Mouse (Mus musculus): ENCODE data around the gene Rora. TPM values are rescaled to one million over a fixed set of nuclear protein-coding genes. Genes with fewer than 3 reads are reported as not detected.

Rora gene
- polyA plus RNA-seq, 1 experiment from 2014 or later: 7.6 TPM

DNA sequence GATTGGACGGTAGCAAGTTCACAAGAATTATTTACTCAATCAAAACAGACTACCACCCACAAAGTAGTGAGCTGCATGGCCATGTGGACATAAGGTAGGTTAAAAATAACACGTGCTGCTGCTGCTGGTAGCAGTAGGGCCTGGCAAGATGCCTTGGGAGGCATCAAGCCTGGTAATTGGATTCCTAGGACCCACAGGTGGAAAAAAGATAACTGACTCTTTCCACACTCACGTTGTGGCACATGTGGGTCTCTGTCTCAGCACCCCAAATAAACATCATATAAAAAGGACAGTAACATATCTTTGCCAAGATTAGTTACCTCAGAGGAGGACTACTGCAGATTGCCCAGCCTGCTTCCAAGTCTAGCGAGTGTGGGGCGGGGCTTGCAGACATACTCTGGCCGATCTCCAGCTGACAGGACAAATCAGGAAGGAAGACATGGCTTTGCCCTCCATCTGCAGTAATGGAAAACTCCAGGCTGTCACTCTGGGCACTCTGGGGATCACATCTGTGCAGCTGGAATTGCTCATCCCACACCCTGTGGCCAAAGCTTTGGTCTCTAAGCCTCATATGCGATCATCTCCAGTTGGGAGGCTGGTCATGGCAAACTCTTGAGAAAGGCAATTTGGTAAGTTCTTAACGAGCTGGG lies 71.2 kb downstream of the Rora start:
- Histone ChIP-seq H3K4me2 (no peak overlapping the region), H3K4me3 (replicated peaks) (no peak overlapping the region), H3K9ac (no peak overlapping the region), H3K27me3 (replicated peaks) (no peaks in the 10 kb centered on the region), H3K36me3 (no peaks in the 10 kb centered on the region), H3K27ac (no peak overlapping the region), H3K4me1 (no peaks in the 10 kb centered on the region), H3K9me3 (no peaks in the 10 kb centered on the region)
- no peak for ATAC-seq (ENCODE audit: insufficient read depth, low FRiP score, low read depth)
- 68% methylated on average over 8 of the region's 8 CpGs for WGBS

GRCm38 (mm10) chr9:68727166-68727855 lies 73.7 kb downstream of the Rora start:
- Histone ChIP-seq H3K9me3 (no peaks in the 10 kb centered on the region), H3K36me3 (no peaks in the 10 kb centered on the region), H3K27me3 (replicated peaks) (no peaks in the 10 kb centered on the region), H3K4me2 (no peak overlapping the region), H3K4me1 (no peaks in the 10 kb centered on the region), H3K4me3 (replicated peaks) (no peak overlapping the region), H3K27ac (no peak overlapping the region), H3K9ac (no peak overlapping the region)
- WGBS: 81% methylated on average over 11 of the region's 11 CpGs
- ATAC-seq (ENCODE audit: insufficient read depth, low FRiP score, low read depth): no peak

GRCm38 (mm10) chr9:68731438-68731837 lies 77.9 kb downstream of the Rora start:
- Histone ChIP-seq H3K9me3 (no peaks in the 10 kb centered on the region), H3K27me3 (replicated peaks) (no peaks in the 10 kb centered on the region), H3K4me1 (no peaks in the 10 kb centered on the region), H3K27ac (no peak overlapping the region), H3K9ac (no peak overlapping the region), H3K4me2 (no peak overlapping the region), H3K4me3 (replicated peaks) (no peak overlapping the region), H3K36me3 (no peaks in the 10 kb centered on the region)
- WGBS: 65% methylated on average over 1 of the region's 1 CpGs
- ATAC-seq (ENCODE audit: insufficient read depth, low FRiP score, low read depth): no peak

DNA sequence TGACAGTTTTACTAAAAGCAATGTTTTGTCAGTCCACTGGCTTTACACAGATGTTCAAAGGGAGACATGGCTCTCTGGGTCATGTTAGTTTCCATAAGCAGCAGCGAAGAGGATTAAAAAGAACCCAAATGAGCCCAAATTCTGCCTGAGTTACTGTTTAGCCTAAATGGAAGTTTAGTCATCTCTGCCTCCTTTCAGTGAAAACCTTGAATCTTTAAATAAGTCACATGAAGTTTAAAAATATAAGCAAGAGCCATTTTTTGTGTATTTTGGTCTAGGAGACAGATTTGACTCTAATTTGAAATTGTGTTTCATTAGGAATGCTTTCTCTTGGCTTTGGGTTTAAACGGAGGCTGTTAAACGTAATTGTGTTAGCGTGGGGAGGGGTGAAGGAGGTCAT lies 79.3 kb downstream of the Rora start:
- no peak overlapping the region for H3K27ac ChIP-seq
- ATAC-seq (ENCODE audit: insufficient read depth, low FRiP score, low read depth): no peak
- no peaks in the 10 kb centered on the region for H3K9me3 ChIP-seq
- H3K4me2 ChIP-seq: no peak overlapping the region
- no peaks in the 10 kb centered on the region for H3K27me3 ChIP-seq (replicated peaks)
- no peaks in the 10 kb centered on the region for H3K36me3 ChIP-seq
- no peaks in the 10 kb centered on the region for H3K4me1 ChIP-seq
- H3K9ac ChIP-seq: no peak overlapping the region
- WGBS: 79% methylated on average over 4 of the region's 4 CpGs
- no peak overlapping the region for H3K4me3 ChIP-seq (replicated peaks)

DNA sequence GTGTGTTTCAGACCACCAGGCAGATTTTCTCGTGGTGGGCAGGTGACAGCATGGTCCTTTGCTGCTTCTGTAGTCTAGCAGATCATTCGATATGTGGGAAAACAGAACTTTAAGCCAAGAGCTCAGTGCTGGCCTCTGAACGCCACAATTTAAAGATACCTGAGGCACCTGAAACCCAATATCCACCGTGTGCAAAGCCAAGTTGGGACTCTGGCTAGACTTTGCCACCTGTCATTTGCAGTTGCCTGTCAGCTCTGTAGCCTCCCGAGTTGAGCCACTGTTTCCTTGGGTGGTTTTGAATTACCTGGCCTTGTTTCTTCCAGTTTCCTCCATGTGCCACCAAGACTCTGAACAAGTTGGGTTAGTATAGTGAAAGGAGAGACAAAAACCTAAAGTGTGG lies 82.3 kb downstream of the Rora start:
- H3K9ac ChIP-seq: no peak overlapping the region
- no peaks in the 10 kb centered on the region for H3K9me3 ChIP-seq
- no peak for ATAC-seq (ENCODE audit: insufficient read depth, low FRiP score, low read depth)
- no peak overlapping the region for H3K4me2 ChIP-seq
- H3K4me3 ChIP-seq (replicated peaks): no peak overlapping the region
- no peaks in the 10 kb centered on the region for H3K27me3 ChIP-seq (replicated peaks)
- H3K27ac ChIP-seq: no peak overlapping the region
- 74% methylated on average over 5 of the region's 5 CpGs for WGBS
- no peaks in the 10 kb centered on the region for H3K36me3 ChIP-seq
- H3K4me1 ChIP-seq: no peaks in the 10 kb centered on the region

- no peaks in the 10 kb centered on the region for H3K36me3 ChIP-seq
- no peaks in the 10 kb centered on the region for H3K27me3 ChIP-seq (replicated peaks)
- no peaks in the 10 kb centered on the region for H3K4me1 ChIP-seq
- H3K9ac ChIP-seq: no peak overlapping the region
- H3K27ac ChIP-seq: no peak overlapping the region
- ATAC-seq (ENCODE audit: insufficient read depth, low FRiP score, low read depth): no peak
- no peaks in the 10 kb centered on the region for H3K9me3 ChIP-seq
- no peak overlapping the region for H3K4me2 ChIP-seq
- WGBS: 91% methylated on average over 9 of the region's 9 CpGs
- no peak overlapping the region for H3K4me3 ChIP-seq (replicated peaks)
These were observed 83.7 kb downstream of the Rora start for GRCm38 (mm10) chr9:68737197-68737736.

DNA sequence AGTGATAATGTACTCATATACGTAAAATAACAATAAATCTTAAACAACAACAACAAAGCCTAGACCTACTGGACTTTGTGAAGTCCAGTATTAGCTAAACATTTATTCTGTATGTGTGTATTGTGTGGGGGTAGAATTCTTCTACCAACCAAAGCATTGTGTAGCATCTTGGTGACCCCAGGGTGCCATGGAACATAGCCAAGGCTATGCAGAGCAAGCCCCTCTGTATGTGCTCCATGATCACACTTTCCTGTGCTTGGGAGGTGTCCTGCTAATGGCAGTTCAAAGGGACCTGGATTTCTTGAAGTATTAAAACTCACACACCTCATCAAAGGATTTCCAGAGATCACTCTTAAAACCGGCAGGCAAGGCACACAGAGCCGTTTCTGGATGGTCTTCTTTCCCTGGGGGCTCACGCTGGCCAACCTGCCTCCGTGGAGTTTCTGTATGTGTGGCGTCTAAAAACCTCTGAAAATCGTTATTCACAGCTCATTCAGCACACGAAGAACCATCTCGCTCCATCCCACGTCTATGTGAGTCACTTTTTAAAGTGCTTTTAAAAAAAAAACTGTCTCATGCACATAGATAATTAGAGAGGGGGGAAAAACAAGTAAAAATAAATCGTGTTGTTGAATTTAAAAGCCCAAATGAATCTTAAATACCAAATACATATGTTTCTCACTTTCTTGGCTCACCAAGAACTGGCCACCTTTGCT lies 92.5 kb downstream of the Rora start:
- Histone ChIP-seq H3K4me1 (no peaks in the 10 kb centered on the region), H3K4me3 (replicated peaks) (no peak overlapping the region), H3K9me3 (no peaks in the 10 kb centered on the region), H3K9ac (no peak overlapping the region), H3K4me2 (no peak overlapping the region), H3K27ac (no peak overlapping the region), H3K27me3 (replicated peaks) (no peaks in the 10 kb centered on the region), H3K36me3 (no peaks in the 10 kb centered on the region)
- no peak for ATAC-seq (ENCODE audit: insufficient read depth, low FRiP score, low read depth)
- 84% methylated on average over 11 of the region's 11 CpGs for WGBS

GRCm38 (mm10) chr9:68756976-68757375 lies 103.4 kb downstream of the Rora start:
- Histone ChIP-seq H3K27ac (no peak overlapping the region), H3K4me1 (0 out of 2 replicates have a peak, but pooled peaks cover 3% of the 10 kb centered on the region), H3K36me3 (no peaks in the 10 kb centered on the region), H3K9ac (no peak overlapping the region), H3K4me2 (no peak overlapping the region), H3K9me3 (no peaks in the 10 kb centered on the region), H3K4me3 (replicated peaks) (no peak overlapping the region), H3K27me3 (replicated peaks) (no peaks in the 10 kb centered on the region)
- ATAC-seq (ENCODE audit: insufficient read depth, low FRiP score, low read depth): no peak
- WGBS: 51% methylated on average over 2 of the region's 2 CpGs

DNA sequence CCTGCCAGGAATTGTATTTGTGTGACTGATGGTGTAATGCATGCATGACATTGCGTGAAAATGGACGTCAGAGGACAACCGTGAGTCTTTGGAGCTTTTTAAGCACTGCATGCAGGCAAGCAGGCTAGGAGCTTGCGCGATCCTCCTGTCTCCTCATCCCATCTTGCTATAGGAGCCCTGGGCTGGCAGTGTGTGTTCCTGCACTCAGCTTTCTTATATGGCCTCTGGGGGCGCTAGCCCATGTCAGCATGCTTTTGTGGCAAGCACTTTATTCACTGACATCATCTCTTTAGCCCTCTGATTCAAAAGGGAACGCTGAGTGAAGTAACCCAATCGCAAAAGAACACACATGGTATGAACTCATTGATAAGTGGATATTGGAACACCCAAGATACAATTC lies 105.7 kb downstream of the Rora start:
- Histone ChIP-seq H3K4me1 (0 out of 2 replicates have a peak, but pooled peaks cover 3% of the 10 kb centered on the region), H3K9ac (no peak overlapping the region), H3K9me3 (no peaks in the 10 kb centered on the region), H3K36me3 (no peaks in the 10 kb centered on the region), H3K27me3 (replicated peaks) (no peaks in the 10 kb centered on the region), H3K4me3 (replicated peaks) (no peak overlapping the region), H3K4me2 (no peak overlapping the region), H3K27ac (no peak overlapping the region)
- ATAC-seq (ENCODE audit: insufficient read depth, low FRiP score, low read depth): no peak
- 83% methylated on average over 8 of the region's 8 CpGs for WGBS

DNA sequence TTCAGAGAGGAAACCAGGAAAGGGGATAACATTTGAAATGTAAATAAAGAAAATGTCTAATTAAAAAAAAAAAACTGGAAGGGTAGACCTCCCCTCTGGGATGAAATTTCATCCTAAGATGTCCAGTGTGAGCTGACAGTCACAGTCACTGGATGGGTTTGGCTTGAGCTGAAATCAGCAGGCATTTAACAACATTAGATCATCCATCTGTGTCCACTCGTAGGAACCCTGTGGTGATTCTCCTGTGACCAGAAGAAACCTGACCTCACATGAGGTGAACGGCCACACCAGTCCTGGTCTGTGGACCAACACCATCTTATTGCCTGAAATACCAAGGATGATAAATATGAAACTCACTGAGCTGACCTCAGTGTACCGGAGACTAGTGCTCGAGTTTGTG lies 106.7 kb downstream of the Rora start:
- H3K9ac ChIP-seq: no peak overlapping the region
- no peak for ATAC-seq (ENCODE audit: insufficient read depth, low FRiP score, low read depth)
- H3K36me3 ChIP-seq: no peaks in the 10 kb centered on the region
- H3K4me1 ChIP-seq: 0 out of 2 replicates have a peak, but pooled peaks cover 3% of the 10 kb centered on the region
- no peak overlapping the region for H3K27ac ChIP-seq
- no peaks in the 10 kb centered on the region for H3K9me3 ChIP-seq
- no peak overlapping the region for H3K4me2 ChIP-seq
- 75% methylated on average over 4 of the region's 4 CpGs for WGBS
- no peak overlapping the region for H3K4me3 ChIP-seq (replicated peaks)
- H3K27me3 ChIP-seq (replicated peaks): no peaks in the 10 kb centered on the region

GRCm38 (mm10) chr9:68760876-68761275 lies 107.3 kb downstream of the Rora start:
- Histone ChIP-seq H3K9me3 (no peaks in the 10 kb centered on the region), H3K4me3 (replicated peaks) (no peak overlapping the region), H3K27ac (no peak overlapping the region), H3K36me3 (no peaks in the 10 kb centered on the region), H3K9ac (no peak overlapping the region), H3K4me1 (0 out of 2 replicates have a peak, but pooled peaks cover 3% of the 10 kb centered on the region), H3K27me3 (replicated peaks) (no peaks in the 10 kb centered on the region), H3K4me2 (no peak overlapping the region)
- 72% methylated on average over 3 of the region's 3 CpGs for WGBS
- no peak for ATAC-seq (ENCODE audit: insufficient read depth, low FRiP score, low read depth)

GRCm38 (mm10) chr9:68761672-68762071 lies 108.1 kb downstream of the Rora start:
- Histone ChIP-seq H3K27ac (no peak overlapping the region), H3K4me2 (no peak overlapping the region), H3K27me3 (replicated peaks) (no peaks in the 10 kb centered on the region), H3K4me3 (replicated peaks) (no peak overlapping the region), H3K9ac (no peak overlapping the region), H3K9me3 (no peaks in the 10 kb centered on the region), H3K36me3 (no peaks in the 10 kb centered on the region), H3K4me1 (0 out of 2 replicates have a peak, but pooled peaks cover 3% of the 10 kb centered on the region)
- ATAC-seq (ENCODE audit: insufficient read depth, low FRiP score, low read depth): no peak
- 44% methylated on average over 7 of the region's 7 CpGs for WGBS
